Mouse (Mus musculus) spleen, adult 12 weeks (tissue): Measurements from ENCODE around the gene Cdkl4.
"Not testable (repeated sequence)": the region's sequence is repeated elsewhere in the genome, so short reads cannot be mapped to it uniquely, and the experiment has no call there.

Experiments
- DNase-seq: peaks from one replicate; pipeline ENCODE4 v3.0.0; 2022; ENCODE audit warnings: low spot score

Gene Cdkl4

GRCm38 (mm10) chr17:80577639-80578038 lies at the start of gene Cdkl4:
Gene Cdkl4 (minus strand): TSS chr17:80577813.
- DNase-seq, result no peak

GRCm38 (mm10) chr17:80624979-80625378 lies 47.4 kb upstream of the Cdkl4 start:
- no peak for DNase-seq

GRCm38 (mm10) chr17:80621691-80622090 lies 44.1 kb upstream of the Cdkl4 start:
- DNase-seq, result no peak

- no peak for DNase-seq
Observed at GRCm38 (mm10) chr17:80620786-80621423, 43.3 kb upstream of the Cdkl4 start.

- no peak for DNase-seq
Observed at GRCm38 (mm10) chr17:80619556-80619955, 41.9 kb upstream of the Cdkl4 start.

GRCm38 (mm10) chr17:80618890-80619289 lies 41.3 kb upstream of the Cdkl4 start:
- DNase-seq, result no peak

- no peak for DNase-seq
Observed at GRCm38 (mm10) chr17:80603806-80604205, 26.2 kb upstream of the Cdkl4 start.

GRCm38 (mm10) chr17:80603079-80603625 lies 25.5 kb upstream of the Cdkl4 start:
- DNase-seq, result no peak

GRCm38 (mm10) chr17:80601371-80601770 lies 23.8 kb upstream of the Cdkl4 start:
- DNase-seq, result no peak

- DNase-seq, result no peak
Observed at GRCm38 (mm10) chr17:80583051-80583450, 5.4 kb upstream of the Cdkl4 start.

- no peak for DNase-seq
Observed at GRCm38 (mm10) chr17:80579901-80580300, 2.3 kb upstream of the Cdkl4 start.

- no peak for DNase-seq
Observed at GRCm38 (mm10) chr17:80579089-80579488, 1.5 kb upstream of the Cdkl4 start.

- DNase-seq, result no peak
Observed at GRCm38 (mm10) chr17:80578041-80578440, 428 bp upstream of the Cdkl4 start.

- peak; percentile 42 for DNase-seq
Observed at GRCm38 (mm10) chr17:80577214-80577613, 399 bp downstream of the Cdkl4 start.

- DNase-seq, result no peak
Observed at GRCm38 (mm10) chr17:80575008-80575407, 2.6 kb downstream of the Cdkl4 start.

GRCm38 (mm10) chr17:80574471-80574965 lies 3.1 kb downstream of the Cdkl4 start:
- DNase-seq, result no peak

- no peak for DNase-seq
Observed at GRCm38 (mm10) chr17:80572187-80572935, 5.3 kb downstream of the Cdkl4 start.

- no peak for DNase-seq
Observed at GRCm38 (mm10) chr17:80571460-80571859, 6.2 kb downstream of the Cdkl4 start.

GRCm38 (mm10) chr17:80569718-80570117 lies 7.9 kb downstream of the Cdkl4 start:
- DNase-seq, result not testable (repeated sequence)

GRCm38 (mm10) chr17:80568842-80569601 lies 8.6 kb downstream of the Cdkl4 start:
- DNase-seq, result no peak

GRCm38 (mm10) chr17:80568441-80568840 lies 9.2 kb downstream of the Cdkl4 start:
- no peak for DNase-seq

GRCm38 (mm10) chr17:80564611-80564924 lies 13.0 kb downstream of the Cdkl4 start:
- no peak for DNase-seq
